Mouse (Mus musculus) forebrain, embryonic 11.5 days (tissue): ENCODE results near the gene Ulk1. TPM values are rescaled to one million over a fixed set of nuclear protein-coding genes. Genes with fewer than 3 reads are reported as not detected.

ENCODE experiments used
- ATAC-seq: fragments of 200-750 bp; cut with Nextera tagmentation; replicated peaks from 2 replicates; pipeline ENCODE4 v1.8.0; 2017; ENCODE audit warnings: moderate TSS enrichment; ENCODE audit not compliant: low FRiP score
- DNase-seq: peaks from one replicate; pipeline ENCODE4 v3.0.0-alpha.2; 2017; ENCODE audit warnings: low spot score
- H3K27ac ChIP-seq: fragments of 300-500 bp; sonication (generic); 2 replicates; pipeline ENCODE4 v1.5.1; 2014; ENCODE audit warnings: low read depth, low read length
- H3K27me3 ChIP-seq: fragments of 300-500 bp; sonication (generic); 2 replicates; pipeline ENCODE4 v1.6.1; 2014; ENCODE audit warnings: mild to moderate bottlenecking, low read length, mixed read lengths; ENCODE audit not compliant: control insufficient read depth, insufficient read depth
- H3K36me3 ChIP-seq: fragments of 300-500 bp; sonication (generic); 2 replicates; pipeline ENCODE4 v1.6.1; 2014; ENCODE audit warnings: mild to moderate bottlenecking, low read length, moderate library complexity, mixed read lengths; ENCODE audit not compliant: control insufficient read depth, insufficient read depth
- H3K4me1 ChIP-seq: fragments of 300-500 bp; sonication (generic); replicated peaks from 2 replicates; pipeline ENCODE4 v1.6.1; 2014; ENCODE audit warnings: low read length, mixed read lengths; ENCODE audit not compliant: control insufficient read depth, insufficient read depth
- H3K4me2 ChIP-seq: fragments of 300-500 bp; sonication (generic); 2 replicates; pipeline ENCODE4 v1.6.1; 2014; ENCODE audit warnings: low read depth, mild to moderate bottlenecking, low read length, moderate library complexity, mixed read lengths; ENCODE audit not compliant: severe bottlenecking
- H3K4me3 ChIP-seq: fragments of 300-500 bp; sonication (generic); 2 replicates; pipeline ENCODE4 v1.5.1; 2014; ENCODE audit warnings: low read depth, low read length
- H3K9ac ChIP-seq: fragments of 300-500 bp; sonication (generic); 2 replicates; pipeline ENCODE4 v1.6.1; 2014; ENCODE audit warnings: low read length
- H3K9me3 ChIP-seq: fragments of 300-500 bp; sonication (generic); 2 replicates; pipeline ENCODE4 v1.6.1; 2016; ENCODE audit warnings: low read length, mixed read lengths; ENCODE audit not compliant: control insufficient read depth
- WGBS: fragments of 180-500 bp; shearing (Covaris S2); extraction: QIAGEN DNeasy Blood & Tissue Kit; methylation state at CpG from one replicate; pipeline ENCODE4 v1.1.7; 2014; 5-methylcytosine and 5-hydroxymethylcytosine counted together
- polyA plus RNA-seq: library from polyadenylated mRNA; unstranded; fragments of >200 nt; fragmentation: Nextera tagmentation; extraction: Ambion mirVana; gene quantifications from 2 replicates; pipeline ENCODE4 v1.2.1, GENCODE M21; 2014

The Ulk1 gene
- polyA plus RNA-seq, 1 experiment from 2014 or later, result 39.4 TPM

DNA sequence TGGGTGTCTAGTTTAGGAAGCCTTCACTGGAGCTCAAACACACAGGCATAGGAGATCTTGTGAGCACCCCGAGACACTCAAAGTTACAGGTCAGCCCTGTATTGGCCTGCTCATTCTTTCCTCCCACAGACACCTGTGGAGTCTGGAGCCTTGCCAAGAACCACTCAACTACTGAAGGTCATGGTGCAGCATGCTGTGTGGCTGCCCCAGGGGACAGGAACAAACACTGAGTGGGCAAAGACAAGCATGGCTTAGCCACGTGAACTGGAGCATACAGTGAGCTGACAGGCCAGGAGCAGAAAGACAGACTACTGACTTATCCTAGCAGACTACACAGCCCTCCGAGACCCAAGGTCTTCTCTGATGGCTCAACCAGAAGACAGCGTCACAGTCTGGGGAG lies 12.2 kb downstream of the Ulk1 start:
- no peak overlapping the region for H3K4me3 ChIP-seq
- no peaks in the 10 kb centered on the region for H3K9me3 ChIP-seq
- no peak overlapping the region for H3K4me2 ChIP-seq
- ATAC-seq (no peak), DNase-seq (no peak)
- H3K9ac ChIP-seq, result no peak overlapping the region
- H3K36me3 ChIP-seq, result peaks cover 11% of the 10 kb centered on the region
- H3K27ac ChIP-seq, result no peak overlapping the region
- WGBS, result 89% methylated on average over 4 of the region's 4 CpGs
- no peaks in the 10 kb centered on the region for H3K27me3 ChIP-seq
- no peaks in the 10 kb centered on the region for H3K4me1 ChIP-seq

DNA sequence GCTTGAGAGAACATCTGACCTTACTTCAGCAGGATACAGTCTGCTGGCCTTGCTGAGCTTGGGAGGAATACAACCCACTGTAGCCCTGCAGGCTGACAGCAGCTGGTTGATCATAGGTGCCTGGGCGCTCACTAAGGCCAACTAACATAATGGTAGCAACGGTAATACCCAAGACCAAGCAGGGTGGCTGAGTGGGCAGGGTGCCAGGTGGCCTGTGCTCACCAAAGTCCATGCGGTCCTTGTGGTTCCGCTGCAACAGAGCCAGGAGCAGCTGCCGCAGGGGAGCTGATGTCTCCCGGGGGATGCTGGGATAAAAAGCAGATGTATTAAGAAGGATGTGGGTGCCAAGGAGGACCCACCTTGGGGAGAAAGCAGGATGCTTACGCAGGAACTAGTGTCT lies 15.5 kb downstream of the Ulk1 start:
- peaks cover 24% of the 10 kb centered on the region for H3K36me3 ChIP-seq
- DNase-seq (no peak), ATAC-seq (no peak)
- no peak overlapping the region for H3K27ac ChIP-seq
- no peak overlapping the region for H3K9ac ChIP-seq
- H3K9me3 ChIP-seq, result no peaks in the 10 kb centered on the region
- no peaks in the 10 kb centered on the region for H3K4me1 ChIP-seq
- 95% methylated on average over 7 of the region's 7 CpGs for WGBS
- H3K27me3 ChIP-seq, result no peaks in the 10 kb centered on the region
- H3K4me3 ChIP-seq, result no peak overlapping the region
- no peak overlapping the region for H3K4me2 ChIP-seq

DNA sequence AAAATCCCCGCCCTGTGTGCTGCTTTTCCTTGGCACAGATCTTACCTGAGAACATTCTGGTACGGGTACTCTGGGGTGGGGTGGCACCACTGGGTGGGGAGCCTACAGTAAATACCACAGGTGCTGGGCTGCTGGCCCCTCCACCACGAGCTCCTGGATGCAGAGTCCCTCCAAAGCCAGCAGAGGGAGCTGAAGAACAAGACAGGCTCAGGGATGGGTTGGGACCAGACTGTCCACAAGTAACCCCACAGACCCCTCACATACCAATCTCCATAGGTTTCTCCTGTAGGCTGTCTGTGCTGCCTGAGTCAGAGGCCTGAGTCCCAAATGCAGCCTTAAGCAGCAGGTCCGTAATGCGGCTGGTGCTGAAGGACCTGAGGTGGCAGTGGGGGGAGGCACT lies 21.2 kb downstream of the Ulk1 start:
- DNase-seq, result peak; percentile 69
- WGBS, result 60% methylated on average over 5 of the region's 5 CpGs
- no peaks in the 10 kb centered on the region for H3K4me1 ChIP-seq
- no peak overlapping the region for H3K27ac ChIP-seq
- no peak overlapping the region for H3K4me2 ChIP-seq
- peaks cover 30% of the 10 kb centered on the region for H3K36me3 ChIP-seq
- no peak overlapping the region for H3K4me3 ChIP-seq
- H3K27me3 ChIP-seq, result no peaks in the 10 kb centered on the region
- H3K9me3 ChIP-seq, result no peaks in the 10 kb centered on the region
- peak; percentile 65 for ATAC-seq
- H3K9ac ChIP-seq, result no peak overlapping the region

DNA sequence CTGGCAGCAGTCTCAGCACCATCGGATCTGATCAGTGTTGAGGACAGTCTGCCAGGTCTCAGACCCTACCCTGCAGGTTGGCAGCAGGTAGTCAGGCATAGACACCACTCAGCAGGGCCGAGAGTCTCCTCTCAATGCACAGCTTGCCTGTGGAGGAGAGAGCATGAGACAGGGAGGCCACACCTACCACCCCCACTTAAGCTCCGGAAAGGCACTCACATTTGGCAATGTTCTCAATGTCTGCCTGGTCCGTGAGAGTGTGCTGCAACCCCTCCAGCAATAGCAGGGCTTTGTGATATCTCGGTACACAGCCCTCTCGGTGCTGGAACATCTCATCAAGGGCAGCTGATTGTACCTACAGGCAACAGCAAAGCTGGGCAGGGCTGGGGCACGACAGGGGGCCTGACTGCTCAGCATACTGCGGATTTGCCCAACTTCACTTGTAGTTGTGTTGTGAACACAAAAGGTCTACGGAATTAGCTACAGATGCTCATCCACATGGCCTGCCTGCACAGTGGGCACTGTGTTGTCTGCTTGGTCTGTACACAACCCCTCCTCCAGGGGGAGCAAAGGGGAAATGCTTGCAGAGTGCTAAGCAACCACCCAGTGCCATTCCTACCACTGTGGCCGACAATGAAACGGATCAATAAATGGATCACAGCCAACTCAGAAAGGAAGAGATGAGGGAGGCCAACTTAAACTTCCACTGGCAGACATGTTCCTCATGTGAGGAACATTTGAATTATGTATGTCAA lies 23.6 kb downstream of the Ulk1 start:
- H3K36me3 ChIP-seq, result peaks cover 26% of the 10 kb centered on the region
- H3K4me2 ChIP-seq, result no peak overlapping the region
- H3K9me3 ChIP-seq, result no peaks in the 10 kb centered on the region
- no peak overlapping the region for H3K4me3 ChIP-seq
- no peak overlapping the region for H3K9ac ChIP-seq
- no peak overlapping the region for H3K27ac ChIP-seq
- H3K4me1 ChIP-seq, result no peaks in the 10 kb centered on the region
- no peak for DNase-seq
- WGBS, result 85% methylated on average over 11 of the region's 11 CpGs
- no peak for ATAC-seq
- no peaks in the 10 kb centered on the region for H3K27me3 ChIP-seq

DNA sequence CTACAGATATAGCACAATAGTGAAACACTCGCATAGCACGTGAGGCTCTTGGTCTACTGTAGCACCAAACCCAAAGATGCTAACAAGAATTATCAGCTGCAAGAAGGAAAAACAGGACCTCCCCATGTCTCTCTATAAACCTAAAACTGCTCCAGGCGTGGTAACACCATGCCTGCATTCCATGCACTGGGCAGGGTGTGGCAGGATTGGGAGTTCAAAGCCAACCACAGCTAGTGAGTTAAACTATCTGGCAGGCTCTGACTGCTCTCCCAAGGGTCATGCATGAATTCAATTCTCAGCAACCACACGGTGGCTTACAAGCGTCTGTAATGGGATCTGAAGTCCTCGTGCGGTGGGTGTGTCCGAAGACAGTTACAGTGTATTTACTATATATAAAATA lies 26.7 kb downstream of the Ulk1 start:
- H3K9ac ChIP-seq, result no peak overlapping the region
- ATAC-seq (no peak), DNase-seq (no peak)
- no peaks in the 10 kb centered on the region for H3K27me3 ChIP-seq
- H3K27ac ChIP-seq, result no peak overlapping the region
- H3K4me2 ChIP-seq, result no peak overlapping the region
- H3K4me3 ChIP-seq, result no peak overlapping the region
- H3K36me3 ChIP-seq, result peaks cover 14% of the 10 kb centered on the region
- no peaks in the 10 kb centered on the region for H3K9me3 ChIP-seq
- WGBS, result 84% methylated on average over 8 of the region's 8 CpGs
- peaks cover 6% of the 10 kb centered on the region for H3K4me1 ChIP-seq

DNA sequence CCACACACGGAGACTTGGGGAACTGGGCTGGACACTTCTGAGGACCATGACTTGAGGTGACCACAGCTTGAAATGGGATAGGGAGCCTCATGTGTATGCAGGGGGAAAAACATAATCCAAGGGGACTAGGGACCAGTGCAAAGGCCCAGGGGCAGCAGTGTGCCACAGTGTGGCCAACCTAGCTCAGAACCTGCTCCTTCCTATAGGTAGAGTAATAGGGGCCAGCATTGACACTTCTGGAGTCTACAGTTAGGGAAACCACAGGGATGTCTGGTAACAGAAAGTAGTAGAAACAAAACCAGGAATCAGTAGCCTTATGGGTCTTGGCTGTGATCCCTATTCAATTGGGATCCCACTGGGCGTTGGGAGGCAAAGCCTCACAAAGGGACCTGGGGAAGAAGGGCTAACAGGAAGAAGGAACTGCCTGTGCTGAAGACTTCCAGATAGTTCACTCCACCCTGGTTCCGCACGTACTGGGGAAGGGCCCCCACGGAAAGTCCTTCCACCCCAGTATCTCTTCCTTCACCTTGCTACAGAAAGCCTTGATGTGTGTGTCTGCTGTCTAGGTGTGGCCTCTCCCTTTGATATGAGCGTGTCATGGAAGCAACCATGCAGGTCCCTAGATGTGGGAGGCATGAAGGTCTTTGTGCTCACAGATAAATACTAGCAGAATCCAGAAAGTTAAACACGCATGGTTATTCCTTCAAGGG lies 28.2 kb downstream of the Ulk1 start:
- no peak for ATAC-seq
- H3K4me1 ChIP-seq, result peaks cover 6% of the 10 kb centered on the region
- DNase-seq, result no peak
- no peaks in the 10 kb centered on the region for H3K9me3 ChIP-seq
- H3K27ac ChIP-seq, result no peak overlapping the region
- H3K27me3 ChIP-seq, result no peaks in the 10 kb centered on the region
- no peak overlapping the region for H3K4me2 ChIP-seq
- peaks cover 4% of the 10 kb centered on the region; the same call in 1 of the 2 replicates for H3K36me3 ChIP-seq
- H3K9ac ChIP-seq, result no peak overlapping the region
- H3K4me3 ChIP-seq, result no peak overlapping the region
- WGBS, result 86% methylated on average over 7 of the region's 7 CpGs

DNA sequence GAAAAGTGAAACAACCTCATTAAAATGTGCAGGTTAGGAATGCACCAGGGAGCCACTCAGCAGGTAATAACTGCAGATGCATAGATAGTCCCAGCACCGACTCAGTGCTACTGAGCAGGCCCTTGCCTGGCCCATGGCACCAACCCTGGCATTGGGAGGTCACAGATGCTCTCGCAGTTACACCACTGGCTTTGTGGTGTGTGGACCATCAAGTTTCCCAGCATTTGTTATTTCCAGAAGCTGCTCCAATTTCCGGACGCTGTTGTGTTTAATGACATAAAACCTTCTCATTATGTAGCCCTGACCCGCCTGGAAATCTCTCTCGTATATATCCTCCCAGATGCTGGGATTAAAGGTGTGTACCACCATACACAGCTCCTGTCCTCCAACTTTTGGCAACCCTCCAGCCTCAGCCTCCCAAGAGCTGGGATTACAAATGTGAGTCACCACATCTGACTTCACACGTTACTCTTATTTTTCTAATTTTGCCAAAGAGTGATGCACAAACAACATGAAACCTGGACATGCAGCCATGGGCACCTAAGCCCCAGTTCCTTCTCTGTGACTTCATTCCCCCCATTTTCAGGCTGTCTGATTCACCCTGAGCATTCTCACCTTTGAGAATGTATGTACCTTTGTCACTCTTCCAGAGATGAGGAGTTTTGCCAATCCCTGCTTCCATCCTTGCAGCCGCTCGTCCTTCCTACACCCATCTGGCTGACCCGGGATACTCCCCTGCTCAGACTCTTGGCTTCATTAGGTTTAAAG lies 29.0 kb downstream of the Ulk1 start:
- no peaks in the 10 kb centered on the region for H3K9me3 ChIP-seq
- DNase-seq (no peak), ATAC-seq (peak; percentile 75)
- 60% methylated on average over 10 of the region's 10 CpGs for WGBS
- no peak overlapping the region for H3K27ac ChIP-seq
- H3K36me3 ChIP-seq, result peaks cover 3% of the 10 kb centered on the region; the same call in 1 of the 2 replicates
- peak overlapping the region; percentile 82 for H3K9ac ChIP-seq
- peaks cover 6% of the 10 kb centered on the region for H3K4me1 ChIP-seq
- H3K27me3 ChIP-seq, result no peaks in the 10 kb centered on the region
- H3K4me2 ChIP-seq, result peak overlapping the region; percentile 88
- peak overlapping the region; percentile 72 for H3K4me3 ChIP-seq

DNA sequence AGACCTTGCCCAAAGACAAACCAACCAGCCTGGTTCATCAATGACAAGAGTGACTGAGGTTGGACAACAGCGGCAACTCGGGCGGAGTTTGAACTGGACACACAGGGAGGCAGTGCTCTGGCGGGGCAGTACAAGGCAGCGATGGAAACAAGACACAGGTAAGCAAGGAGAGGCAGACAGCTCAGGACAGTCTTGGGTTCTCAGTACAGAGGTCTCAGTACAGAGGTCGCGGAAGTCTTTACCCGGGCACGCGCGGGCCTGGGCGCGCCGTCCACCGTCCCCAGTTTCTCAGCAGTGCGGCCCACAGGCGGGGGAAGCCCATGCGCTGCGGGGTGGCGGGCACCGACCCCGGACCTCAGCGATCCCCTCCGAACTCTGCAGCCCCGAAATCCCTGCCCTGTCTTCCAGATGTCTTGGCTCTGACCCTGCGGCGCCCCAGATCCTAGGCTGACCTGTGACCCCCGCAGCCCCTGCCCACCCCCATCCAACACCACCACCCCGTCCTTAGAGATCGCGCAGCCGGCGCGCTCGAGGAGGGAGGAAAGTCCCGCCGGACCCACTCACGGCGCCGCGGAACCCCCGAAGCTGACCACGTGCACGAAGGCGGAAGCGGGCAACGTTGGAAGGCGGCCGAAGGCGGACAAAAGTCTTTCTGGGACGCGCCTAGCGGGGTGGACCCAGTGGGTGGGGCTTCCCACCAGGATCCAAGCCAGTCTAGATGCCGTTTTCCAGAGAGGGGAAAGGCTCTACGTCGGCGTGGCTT lies 29.7 kb downstream of the Ulk1 start, which contains the start of gene Pus1:
Gene Pus1, minus strand, starts transcription at position 662 of the 763 bp plus-strand sequence.
- Histone ChIP-seq H3K9ac (peak within 1 kb of the TSS; percentile 82), H3K4me3 (peak within 1 kb of the TSS; percentile 72), H3K27me3 (no peaks in the 10 kb centered on the region), H3K4me2 (peak within 1 kb of the TSS; percentile 88), H3K4me1 (peaks cover 6% of the 10 kb centered on the region), H3K9me3 (no peaks in the 10 kb centered on the region), H3K27ac (no peak within 1 kb of the TSS), H3K36me3 (peaks cover 2% of the 10 kb centered on the region; the same call in 1 of the 2 replicates)
- under 1% methylated on average over 55 of the region's 57 CpGs for WGBS
- peak; percentile 82 for ATAC-seq
- DNase-seq, result peak; percentile 91
